Mouse (Mus musculus) c-Kit-negative CD71-positive TER-119-positive erythroid progenitor cells, embryonic 14.5 days (primary cell): ENCODE data around the gene Lpar3.

Source experiments
- DNase-seq: peaks from one replicate; pipeline ENCODE4 v3.0.0-alpha.2; 2013; ENCODE audit warnings: low read depth, low spot score

The Lpar3 gene

DNA sequence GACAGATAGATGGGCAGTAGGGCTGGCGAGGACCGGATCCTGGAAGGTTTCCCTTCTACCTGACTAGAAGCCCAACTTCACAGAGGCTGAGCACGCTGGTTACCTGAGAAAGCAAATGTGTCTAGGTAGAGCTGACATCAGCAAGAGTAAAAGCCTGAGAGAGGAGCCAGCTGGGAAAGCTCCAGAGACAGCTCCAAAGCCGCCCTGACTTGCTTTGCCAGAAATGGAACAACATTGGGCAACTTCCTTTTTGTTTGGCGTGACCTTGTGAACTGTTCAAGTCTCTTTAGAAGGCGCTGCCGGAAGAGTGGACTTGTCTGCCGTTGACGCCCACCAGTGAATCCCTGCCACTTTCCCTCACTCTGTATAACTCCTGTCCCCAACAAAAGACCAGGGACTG, 39.4 kb downstream of the Lpar3 start:
- DNase-seq: no peak

DNA sequence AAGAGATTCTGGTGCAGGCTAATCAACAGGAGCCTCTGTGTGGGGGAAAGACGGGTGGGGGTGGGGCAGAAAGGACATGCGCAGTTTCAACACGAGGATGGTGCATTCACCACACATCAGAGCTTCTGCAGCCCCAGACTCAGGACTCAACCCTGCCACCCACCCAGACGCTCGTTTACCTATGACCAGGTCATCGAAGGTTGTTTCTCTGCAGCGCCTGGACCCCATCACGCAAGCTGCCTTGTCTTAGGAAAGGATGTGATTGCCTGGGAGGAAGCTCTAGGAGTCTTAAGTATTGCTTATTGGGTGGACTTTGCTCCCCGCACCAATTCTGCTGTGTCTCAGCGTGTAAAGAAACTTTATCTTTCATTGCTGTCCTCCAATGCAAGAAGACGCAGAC, 40.1 kb downstream of the Lpar3 start:
- DNase-seq: no peak

DNA sequence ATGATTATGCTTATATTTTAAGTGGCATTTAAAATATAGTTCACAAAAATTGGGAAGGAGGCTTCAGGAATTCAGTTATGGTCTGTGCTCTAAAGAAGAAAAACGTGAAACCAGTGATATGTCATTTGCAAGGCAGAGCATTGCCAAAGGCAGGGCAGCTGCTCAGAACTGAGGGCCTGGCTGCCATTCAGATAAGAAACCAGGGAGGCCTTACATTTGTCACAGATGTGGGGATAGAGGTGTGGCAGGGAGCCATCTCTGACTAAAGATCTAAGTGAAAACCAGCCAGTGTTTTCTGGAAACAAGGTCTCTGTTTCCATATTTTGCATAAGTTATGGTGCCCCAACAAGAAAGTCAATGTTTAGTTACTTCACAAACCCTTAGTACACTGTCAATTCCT, 41.8 kb downstream of the Lpar3 start:
- no peak for DNase-seq

DNA sequence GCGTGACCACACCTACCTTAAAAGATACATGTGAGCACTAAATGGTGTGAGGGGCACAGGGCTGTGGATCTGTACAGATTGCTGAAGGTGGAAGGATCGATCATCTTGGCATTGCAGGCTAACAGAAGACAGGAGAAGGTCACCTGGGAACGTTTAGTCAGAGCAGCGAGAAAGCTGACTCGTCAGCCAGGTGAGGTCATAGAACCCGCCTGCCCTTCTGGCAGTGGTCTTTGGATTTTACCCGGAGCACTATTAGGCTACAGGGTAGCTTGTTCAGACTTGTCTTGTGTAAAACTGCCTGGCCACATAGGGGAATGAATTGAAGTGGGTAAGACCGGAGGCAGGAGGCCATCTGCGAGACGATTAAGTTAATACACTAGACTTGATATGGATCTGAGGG, 43.4 kb downstream of the Lpar3 start:
- no peak for DNase-seq

DNA sequence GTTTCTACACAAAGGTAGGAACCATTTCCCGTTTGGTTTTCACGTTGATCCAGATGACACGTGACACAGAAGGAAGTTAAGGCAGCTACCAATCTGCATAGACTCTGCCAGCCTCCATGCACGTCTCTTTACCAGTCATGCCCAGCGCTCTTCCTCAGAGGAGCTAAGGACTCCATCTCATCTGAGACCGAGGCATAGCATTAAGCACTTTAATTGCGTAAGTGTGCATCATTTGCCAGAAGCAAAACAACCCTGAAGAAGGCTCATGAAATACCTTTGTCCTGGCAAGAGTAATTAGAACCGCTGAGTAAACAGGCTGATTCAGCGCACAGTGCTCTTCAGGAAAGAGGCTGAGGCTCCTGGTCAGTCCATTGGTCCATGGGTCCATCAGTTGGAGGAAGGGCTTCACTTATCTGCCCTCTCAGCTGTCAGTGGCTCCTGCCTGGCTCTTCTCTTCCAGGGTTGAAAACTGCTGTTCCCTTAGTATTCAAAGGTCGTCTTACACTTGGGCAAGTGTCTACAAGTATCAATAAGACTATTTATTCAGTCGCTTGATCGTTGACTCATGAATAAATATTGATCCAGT, 44.9 kb downstream of the Lpar3 start:
- no peak for DNase-seq

DNA sequence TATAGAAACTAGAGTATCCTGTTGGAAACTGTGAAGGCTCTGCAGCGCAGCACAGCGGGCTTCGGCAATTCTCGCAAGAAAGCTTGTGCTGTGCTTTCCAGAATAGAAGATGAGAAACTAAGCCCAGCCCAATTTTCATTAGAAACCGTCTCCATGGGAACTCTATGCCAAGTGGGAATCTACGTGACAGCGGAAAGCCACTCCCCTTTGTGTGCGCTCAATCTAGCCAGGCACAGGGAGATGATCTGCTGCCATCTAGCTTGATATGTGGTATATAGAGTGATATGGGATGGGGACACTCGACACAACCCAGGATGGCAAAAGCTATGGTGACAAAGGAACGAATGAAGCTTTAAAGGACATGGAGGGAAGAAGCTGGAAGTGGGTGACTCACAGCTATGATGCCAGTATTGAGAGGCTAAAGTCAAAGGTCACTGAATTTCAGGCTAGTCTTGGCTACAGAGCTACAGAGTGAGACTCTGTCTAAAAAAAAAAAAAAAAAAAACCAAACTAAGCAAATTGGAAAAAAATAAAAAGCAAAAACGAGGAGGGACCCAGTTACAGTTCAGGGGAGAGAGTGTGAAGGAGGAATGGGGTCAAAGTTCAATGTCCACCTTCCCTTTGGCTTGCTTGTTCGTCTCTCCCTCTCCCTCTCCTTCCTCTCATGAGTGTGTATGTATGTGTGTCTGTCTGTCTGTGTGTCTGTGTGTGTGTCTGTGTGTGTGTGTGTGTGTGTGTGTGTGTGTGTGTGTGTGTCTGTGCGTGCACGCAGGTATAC, 47.5 kb downstream of the Lpar3 start:
- DNase-seq: no peak

DNA sequence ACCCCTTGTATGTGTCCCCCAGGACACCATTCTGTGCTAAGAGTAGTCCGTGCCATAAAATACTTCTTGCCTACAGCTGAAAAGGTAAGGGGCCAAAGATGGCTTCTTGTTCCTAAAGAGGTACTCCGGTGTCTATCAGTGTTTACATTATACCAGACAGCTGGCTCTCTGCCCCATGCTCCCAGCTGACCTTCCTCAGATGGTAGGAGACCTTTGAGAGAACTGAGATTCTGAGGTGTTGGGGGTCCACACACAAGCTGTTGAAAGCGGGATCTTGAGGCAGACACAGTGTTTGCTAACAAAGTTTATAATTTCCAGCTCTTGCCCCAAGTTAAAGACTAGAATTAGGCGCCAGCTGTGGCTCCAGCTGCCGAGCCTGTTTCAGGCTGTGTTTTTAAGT, 53.7 kb downstream of the Lpar3 start:
- DNase-seq: no peak

DNA sequence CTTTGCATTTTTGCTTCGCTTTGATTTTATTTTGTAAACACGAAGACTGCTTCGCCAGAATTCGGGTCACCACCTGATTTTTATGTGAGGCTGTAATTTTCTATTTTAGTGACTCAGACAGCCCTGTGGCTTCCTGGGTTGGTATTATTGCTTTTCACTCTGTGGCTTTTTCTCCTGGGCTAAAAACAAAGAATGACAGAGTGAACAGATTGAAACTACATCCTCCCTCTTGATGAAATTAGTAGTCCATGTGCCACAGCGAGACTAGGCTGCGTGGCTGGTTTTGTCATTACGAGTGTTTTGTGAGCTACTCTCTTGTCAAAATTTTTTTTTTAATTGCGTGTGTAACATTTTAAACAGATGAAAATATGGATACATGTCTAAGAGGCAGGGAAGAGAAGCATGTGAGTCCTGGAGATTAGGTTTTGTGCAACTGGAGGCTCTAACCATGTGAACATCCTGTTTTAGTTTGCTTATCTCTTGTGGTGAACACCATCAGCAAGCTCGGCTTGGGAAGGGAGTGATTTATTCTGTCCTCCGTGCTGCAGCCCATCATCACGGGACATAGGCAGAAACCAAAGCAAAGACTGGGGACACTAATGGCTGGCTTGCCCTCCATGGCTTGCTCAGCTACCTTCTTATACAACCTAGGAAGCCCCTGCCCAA, 54.7 kb downstream of the Lpar3 start:
- no peak for DNase-seq

DNA sequence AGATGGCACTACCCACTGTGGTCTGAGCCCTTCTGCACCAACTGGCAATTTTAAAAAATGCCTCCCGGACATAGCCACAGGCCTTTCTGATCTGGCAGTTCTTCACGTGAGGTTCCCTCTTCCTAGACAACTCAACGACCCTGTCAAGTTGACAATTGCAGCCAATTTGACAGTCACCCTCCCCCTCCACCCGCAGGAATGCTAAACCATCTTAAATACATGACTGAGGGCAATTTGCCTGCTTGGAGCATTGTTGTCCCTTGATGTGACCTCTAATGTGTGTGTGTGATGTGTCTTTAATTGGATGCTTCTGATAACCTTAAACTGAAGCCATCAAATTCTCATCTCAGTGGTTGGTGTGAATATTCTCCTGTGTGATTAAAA, 55.3 kb downstream of the Lpar3 start:
- no peak for DNase-seq

DNA sequence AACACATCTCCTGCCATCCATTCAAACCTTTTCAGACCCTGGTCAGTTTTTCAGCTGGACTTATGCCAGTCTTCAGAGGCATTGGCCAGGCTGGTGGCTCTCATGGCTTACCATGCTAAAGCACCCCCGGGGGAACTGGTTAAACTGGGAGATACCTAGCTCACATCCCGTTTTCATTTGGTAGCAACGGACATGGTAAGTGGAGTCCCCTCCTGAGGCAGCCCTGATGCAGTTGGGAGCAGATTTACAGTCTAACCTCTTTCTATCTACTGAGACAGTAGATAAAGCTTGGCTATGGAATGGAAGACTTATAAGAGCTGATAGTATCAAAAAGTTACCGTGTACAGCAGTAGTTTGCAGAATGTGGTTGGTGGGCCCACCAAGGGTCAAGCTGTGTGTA, 56.2 kb downstream of the Lpar3 start:
- no peak for DNase-seq

DNA sequence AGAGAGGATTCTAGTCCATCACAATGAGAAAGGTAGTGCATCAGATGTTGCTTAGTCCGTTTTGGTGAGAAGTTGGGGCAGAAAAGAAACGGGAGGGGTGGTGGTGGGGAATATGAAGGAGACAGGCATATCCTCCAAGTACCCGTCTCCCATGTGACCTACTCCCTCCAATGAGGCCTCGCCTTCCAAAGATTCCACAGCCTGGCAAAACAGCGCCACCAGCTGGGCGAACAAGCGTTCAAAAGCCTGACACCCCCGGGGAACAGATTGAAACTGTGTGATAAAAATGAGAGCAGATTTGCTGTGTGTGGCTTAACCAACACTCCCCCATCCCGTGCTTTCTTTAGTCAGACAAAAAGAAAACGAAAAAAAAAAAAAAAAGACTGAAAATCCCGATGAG, 56.7 kb downstream of the Lpar3 start:
- no peak for DNase-seq

DNA sequence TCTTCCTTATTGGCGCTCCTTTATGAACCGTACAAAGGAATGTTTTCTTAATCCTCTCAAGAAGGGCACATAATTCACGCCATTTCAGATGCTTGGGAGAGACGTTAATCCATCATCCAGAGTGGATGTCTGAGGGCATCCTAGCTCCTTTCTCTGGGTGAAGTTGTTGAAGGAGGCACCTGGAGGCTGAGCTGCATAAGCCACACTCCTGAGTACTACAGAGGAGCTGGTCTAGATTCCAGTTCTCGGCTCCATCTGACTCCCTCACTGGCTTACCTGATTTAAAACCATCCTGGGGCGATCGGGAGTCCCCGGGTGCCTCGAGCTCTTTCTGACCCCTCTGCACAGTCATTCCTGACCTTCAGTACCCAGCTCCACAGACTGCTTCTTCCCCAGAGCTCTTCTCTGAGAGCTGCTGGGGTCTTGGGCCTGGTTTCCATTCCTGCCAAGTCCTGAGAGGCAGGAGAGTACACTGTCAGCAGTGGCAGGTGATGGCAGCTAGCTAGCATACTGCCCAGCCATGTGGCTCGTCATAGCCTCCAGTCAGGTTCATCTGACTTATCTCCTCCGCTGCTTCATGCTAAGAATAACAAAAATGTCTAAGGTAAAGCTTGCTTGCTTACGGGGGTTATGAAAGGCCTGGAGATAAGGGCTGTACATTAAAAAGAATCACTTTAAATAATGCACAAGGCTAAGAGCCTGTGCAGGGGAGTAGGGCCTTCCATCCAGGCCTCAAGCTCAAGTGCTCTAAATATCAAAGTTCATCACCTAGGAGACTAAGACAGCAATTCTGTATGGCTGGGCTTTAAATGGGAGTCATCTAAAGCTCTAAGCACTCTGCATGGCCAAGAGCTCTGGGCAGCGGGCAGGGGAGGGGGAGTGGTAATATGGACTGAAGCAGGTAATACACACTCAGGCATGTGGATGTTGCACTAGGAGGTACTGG, 57.7 kb downstream of the Lpar3 start:
- no peak for DNase-seq

DNA sequence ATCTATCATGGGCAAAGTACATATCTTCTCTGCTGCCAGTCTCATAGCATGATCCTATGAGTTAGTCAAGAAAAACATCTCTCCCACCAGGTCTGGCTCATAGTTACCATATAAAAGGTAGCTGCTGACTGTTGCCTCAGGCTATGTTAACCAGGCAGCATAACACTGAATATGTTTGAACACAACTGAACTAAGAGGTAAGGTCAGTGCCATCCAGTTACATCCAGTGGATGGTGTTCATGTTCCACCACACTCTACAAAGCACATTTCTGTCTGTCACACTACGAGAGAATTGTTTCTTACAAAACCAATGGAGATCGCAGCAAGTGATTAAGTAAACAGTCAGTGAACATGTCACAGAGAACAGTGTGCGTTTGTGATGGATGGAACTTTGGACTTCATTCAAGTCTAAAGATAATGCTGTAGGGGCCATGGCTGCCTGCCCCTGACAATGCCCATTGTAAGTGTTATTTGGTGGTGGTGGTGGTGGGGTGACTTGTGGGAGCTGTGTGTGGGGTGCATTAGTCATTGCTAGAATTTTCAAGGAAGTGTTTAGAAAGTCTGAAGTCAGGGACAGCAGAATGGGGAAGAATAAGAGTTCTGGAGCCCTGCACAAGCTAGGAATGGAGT, 63.1 kb downstream of the Lpar3 start:
- DNase-seq: no peak

DNA sequence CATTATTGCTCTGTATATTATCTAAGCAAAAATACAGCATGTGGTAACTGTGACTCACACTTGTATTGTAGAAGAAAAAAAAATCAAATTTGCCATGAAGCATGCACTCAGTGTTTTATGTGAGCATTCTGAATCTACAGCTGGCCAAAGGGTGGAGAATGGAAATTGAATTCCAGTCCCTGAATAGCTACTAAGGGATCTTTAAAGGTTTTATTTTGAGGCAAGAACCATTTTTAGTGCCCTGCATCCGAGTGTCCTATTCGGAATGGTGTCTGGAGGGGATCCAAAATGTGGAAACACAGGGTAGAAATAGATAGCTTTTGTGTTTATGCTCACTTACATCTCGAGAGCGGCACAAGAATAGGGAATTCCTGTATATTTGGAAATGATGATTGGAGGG, 65.4 kb downstream of the Lpar3 start:
- no peak for DNase-seq

DNA sequence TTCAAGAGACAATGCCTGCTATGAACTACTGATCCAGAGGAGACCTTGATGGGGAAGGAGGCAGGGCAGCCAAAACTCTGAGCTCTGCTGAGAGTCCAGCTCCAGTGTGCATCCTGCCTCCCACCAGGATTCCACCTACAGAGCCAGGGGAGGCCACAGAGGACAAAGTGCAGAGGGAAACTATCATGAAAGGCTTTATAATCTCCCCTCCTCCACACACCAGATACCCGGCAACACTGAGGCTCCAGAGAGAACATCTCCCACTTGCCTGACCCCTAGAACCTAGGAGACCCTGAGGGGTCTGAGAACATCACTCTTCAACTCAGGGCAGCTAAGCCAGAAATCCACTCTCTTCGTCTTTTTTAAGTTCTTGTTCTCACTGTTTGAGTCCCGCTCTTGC, 71.2 kb downstream of the Lpar3 start:
- no peak for DNase-seq

DNA sequence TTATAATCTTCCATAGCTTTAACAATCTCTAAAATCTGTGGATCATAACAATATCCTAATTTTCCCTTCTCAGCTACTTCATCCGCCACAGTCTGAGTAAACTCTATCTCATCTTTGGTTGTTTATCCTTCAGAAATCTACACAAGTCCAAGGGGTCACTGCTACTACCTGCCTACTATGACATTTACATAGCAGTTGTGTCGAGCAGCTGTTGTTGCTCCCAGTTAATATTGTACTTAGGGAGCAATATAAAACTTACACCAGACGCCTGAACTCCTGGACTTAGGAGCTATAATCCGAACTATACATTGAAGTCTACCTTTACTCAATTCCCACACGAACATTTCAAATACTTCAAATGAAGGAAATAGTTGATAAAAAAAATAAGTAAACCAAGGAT, 71.8 kb downstream of the Lpar3 start:
- no peak for DNase-seq

DNA sequence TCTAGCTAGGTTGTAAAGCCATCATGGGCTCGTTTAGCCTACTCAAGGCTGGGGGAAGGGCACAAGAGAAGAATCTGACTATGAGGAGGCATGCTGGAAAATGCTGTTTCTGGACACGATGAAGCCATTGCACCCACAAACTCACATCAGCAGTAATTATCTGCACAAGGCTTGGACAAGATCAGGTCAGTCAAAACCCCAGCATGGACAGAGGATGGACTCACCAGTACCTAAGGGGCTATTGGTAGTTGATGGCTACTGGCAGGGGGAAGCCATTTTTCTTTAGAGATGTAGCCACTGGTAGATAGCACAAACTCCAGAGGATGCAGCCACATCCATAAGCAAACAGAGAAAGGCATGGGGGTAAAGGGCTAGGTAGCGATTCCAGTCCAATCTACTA, 81.7 kb downstream of the Lpar3 start:
- DNase-seq: no peak

DNA sequence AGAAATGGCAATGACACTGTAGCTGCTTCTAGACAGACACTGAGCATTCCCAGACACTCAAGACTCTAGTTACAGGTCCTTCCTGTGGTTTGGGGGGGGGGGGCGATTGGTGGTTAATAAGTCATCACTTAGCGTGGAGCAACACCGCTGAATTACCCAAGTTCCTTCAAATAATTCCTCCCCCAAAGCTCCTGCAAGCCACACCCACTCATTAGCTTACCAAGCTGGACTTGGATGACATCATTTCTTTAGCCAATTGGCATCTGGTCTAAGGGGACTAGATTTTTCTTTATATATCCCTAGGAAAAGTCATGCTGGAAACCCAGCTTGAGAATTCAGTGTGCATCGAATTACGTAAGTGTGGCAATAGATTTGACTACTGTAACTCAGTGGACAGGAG, 82.4 kb downstream of the Lpar3 start:
- DNase-seq: no peak

DNA sequence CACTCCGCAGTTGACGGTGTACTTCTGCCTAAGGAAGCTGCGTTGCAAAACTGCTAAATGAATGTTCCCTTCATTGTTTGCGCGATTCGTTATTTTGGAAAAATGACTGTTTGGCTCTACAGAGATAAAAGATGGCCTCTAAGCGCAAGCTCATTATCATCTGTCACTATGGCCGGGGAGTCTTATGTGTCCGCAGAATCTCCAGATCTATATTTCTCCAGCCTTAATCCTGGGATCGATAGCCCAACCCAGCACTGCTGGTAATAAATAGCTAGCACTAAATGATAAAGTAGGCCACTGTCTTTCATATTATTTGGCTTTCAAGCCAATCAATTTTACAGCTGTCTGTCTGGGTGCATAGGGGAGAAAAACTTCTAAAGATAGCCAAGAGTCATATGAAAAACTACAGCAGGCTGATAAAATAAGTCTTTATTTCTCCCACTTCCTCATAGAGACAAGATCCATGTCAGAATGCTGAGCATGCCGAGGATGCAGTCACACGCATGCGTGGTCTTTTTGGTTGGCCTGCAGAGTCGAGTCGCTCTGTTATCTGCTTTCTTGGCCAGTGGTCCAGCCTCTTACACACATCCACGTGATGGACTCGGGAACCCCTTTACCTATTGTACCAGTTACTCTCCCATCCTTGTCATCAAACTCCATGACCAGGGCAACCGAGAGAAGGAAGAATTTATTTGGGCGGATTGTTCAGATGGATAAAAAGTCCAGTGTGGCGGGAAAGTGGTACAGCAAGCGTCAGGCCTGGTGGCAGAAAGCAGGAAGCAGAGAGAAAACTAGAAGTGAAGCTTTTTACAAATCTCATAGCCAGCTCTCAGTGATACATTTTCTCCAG, 84.0 kb downstream of the Lpar3 start:
- no peak for DNase-seq

DNA sequence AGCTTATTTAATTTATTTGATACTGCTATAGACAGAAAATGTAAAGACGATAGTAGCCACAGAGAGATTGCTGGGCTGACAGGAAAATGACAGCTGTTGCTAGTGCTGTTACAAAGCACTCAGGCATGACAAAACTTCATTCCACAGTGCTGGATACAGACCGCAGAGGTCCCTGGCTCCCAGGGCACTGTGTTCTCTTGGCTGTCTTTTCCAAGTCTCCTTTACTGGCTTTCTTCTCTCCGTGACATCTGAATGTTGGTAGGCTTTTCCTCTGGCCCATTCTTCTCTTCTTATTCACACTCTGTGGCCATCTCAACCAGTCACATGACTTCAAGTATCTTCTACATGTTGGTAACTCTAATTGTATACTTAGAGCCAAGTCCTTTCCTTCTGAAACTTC, 86.6 kb downstream of the Lpar3 start:
- no peak for DNase-seq

DNA sequence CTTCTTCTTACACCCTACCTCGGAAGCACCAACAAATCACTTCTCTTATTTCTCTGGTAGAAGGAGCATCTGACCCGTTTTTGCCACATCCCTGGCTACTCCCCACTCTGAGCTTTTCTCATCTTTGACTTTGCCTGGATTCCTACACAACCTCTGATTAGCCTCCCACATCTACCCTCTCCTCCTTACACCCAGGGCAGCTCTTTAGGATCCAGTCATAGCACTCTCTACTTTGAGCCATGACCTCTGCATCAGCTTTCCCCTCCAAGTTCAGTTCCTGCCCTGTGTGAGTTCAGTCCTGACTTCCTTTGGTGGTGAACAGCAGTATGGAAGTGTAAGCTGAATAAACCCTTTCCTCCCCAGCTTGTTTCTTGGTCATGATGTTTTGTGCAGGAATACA, 87.1 kb downstream of the Lpar3 start:
- DNase-seq: no peak
